Comparison of ENCODE assay signal across 19 mouse cellular contexts in the genomic region with DNA sequence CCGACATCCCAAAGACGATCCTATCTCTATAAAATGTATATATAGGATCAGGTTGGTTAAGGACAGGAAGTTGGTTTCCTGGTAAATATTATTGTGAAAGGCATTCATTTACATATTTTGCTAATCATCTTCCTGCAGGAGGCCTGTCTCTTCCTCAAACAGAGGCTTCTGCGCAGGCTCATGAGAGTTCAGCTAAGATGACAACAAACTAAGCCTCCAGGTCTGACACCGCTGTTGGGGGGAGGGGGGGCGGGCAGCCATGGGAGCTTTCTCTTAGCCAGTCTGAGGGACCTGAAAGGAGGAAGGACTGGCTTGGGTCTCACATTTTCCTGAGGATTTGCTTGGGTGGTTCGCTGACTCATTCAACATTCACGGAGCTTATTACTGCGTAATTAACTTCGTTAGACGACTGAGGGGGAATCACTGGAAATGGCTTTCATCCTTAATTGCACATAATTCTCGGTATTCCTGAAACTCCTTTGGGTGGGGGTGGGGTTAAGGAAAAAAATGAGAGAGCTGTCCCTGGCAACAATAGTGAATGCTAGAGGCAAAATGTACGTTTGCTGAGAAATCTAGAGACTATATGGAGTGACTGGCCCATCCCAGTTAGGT. TPM values are rescaled to one million over a fixed set of nuclear protein-coding genes. Genes with fewer than 3 reads are reported as not detected.
DNase-seq lines count a peak whose midpoint lies in the region; ATAC-seq and TF ChIP-seq lines count a peak whose summit lies in the region.
"Had no signal": no experiment of that assay in that cellular context is flagged by ENCODE, and none has a peak within 500 bp of the region (broad histone marks: within the 10 kb centered on the region; RNA-seq: fewer than 3 reads in every experiment).

No protein-coding gene starts in this region.

- H3K4me3 ChIP-seq in forebrain, embryonic 11.5 days (ENCODE audit: low read depth, low read length) = no peak overlapping the region
- no peak overlapping the region for H3K4me3 ChIP-seq in forebrain, embryonic 10.5 days
- H3K4me3 ChIP-seq in forebrain, postnatal 0 days (ENCODE audit: low read depth, low read length) = no peak overlapping the region
- no peak overlapping the region for H3K4me3 ChIP-seq in intestine, postnatal 0 days (ENCODE audit: low read depth, low read length)
- H3K4me3 ChIP-seq: embryonic facial prominence, embryonic 12.5 days; limb, embryonic 10.5 days; liver, embryonic 15.5 days; stomach, embryonic 15.5 days had no signal

- no peak for TF ChIP-seq CTCF in forebrain, postnatal 0 days (IDR thresholded peaks at IDR 0.05; ENCODE audit: low read depth)
- TF ChIP-seq CTCF in intestine, postnatal 0 days (IDR thresholded peaks at IDR 0.05; ENCODE audit: low read depth) = no peak

- H3K27ac ChIP-seq in forebrain, embryonic 11.5 days (ENCODE audit: low read depth, low read length) = no peak overlapping the region
- H3K27ac ChIP-seq in forebrain, embryonic 10.5 days = no peak overlapping the region
- H3K27ac ChIP-seq in forebrain, postnatal 0 days (ENCODE audit: low read depth, low read length) = no peak overlapping the region
- H3K27ac ChIP-seq in intestine, postnatal 0 days (ENCODE audit: low read depth, low read length) = no peak overlapping the region
- H3K27ac ChIP-seq: embryonic facial prominence, embryonic 12.5 days; hindbrain, postnatal 0 days; kidney, postnatal 0 days; limb, embryonic 10.5 days; liver, embryonic 15.5 days; stomach, embryonic 15.5 days had no signal

- H3K9me3 ChIP-seq in forebrain, embryonic 11.5 days (ENCODE audit: control insufficient read depth, low read length) = no peaks in the 10 kb centered on the region
- 0 out of 2 replicates have a peak, but pooled peaks cover 4% of the 10 kb centered on the region for H3K9me3 ChIP-seq in forebrain, embryonic 10.5 days
- H3K9me3 ChIP-seq in forebrain, postnatal 0 days (ENCODE audit: low read length) = no peaks in the 10 kb centered on the region
- no peaks in the 10 kb centered on the region for H3K9me3 ChIP-seq in intestine, postnatal 0 days (ENCODE audit: control insufficient read depth)
- H3K9me3 ChIP-seq: limb, embryonic 10.5 days; liver, embryonic 15.5 days; stomach, embryonic 15.5 days had no signal

- no peaks in the 10 kb centered on the region for H3K4me1 ChIP-seq in forebrain, embryonic 11.5 days (replicated peaks; ENCODE audit: control insufficient read depth, insufficient read depth, low read length)
- H3K4me1 ChIP-seq in forebrain, embryonic 10.5 days = peaks cover 16% of the 10 kb centered on the region
- no peaks in the 10 kb centered on the region for H3K4me1 ChIP-seq in forebrain, postnatal 0 days (ENCODE audit: insufficient read depth)
- no peaks in the 10 kb centered on the region for H3K4me1 ChIP-seq in intestine, postnatal 0 days (replicated peaks; ENCODE audit: control insufficient read depth, insufficient read depth, low read length)

- WGBS in forebrain, embryonic 11.5 days = 32% methylated on average over 12 of the region's 12 CpGs
- 40% methylated on average over 12 of the region's 12 CpGs for WGBS in forebrain, embryonic 10.5 days
- WGBS in forebrain, postnatal 0 days = 20% methylated on average over 12 of the region's 12 CpGs
- WGBS in intestine, postnatal 0 days = 71% methylated on average over 12 of the region's 12 CpGs

- H3K36me3 ChIP-seq in forebrain, embryonic 11.5 days (ENCODE audit: control insufficient read depth, insufficient read depth, low read length) = no peaks in the 10 kb centered on the region
- H3K36me3 ChIP-seq in forebrain, embryonic 10.5 days (replicated peaks) = no peaks in the 10 kb centered on the region
- no peaks in the 10 kb centered on the region for H3K36me3 ChIP-seq in forebrain, postnatal 0 days (ENCODE audit: insufficient read depth)
- no peaks in the 10 kb centered on the region for H3K36me3 ChIP-seq in intestine, postnatal 0 days (ENCODE audit: control insufficient read depth, insufficient read depth)
- H3K36me3 ChIP-seq: embryonic facial prominence, embryonic 12.5 days; limb, embryonic 10.5 days; liver, embryonic 15.5 days; stomach, embryonic 15.5 days had no signal

- H3K9ac ChIP-seq in forebrain, embryonic 11.5 days (ENCODE audit: low read length) = no peak overlapping the region
- no peak overlapping the region for H3K9ac ChIP-seq in forebrain, postnatal 0 days
- H3K9ac ChIP-seq in intestine, postnatal 0 days (ENCODE audit: low read depth, low read length) = no peak overlapping the region
- H3K9ac ChIP-seq: embryonic facial prominence, embryonic 12.5 days; liver, embryonic 15.5 days; stomach, embryonic 15.5 days had no signal

- ATAC-seq in forebrain, embryonic 11.5 days (replicated peaks; ENCODE audit: low FRiP score) = peak; percentile 44
- ATAC-seq in forebrain, postnatal 0 days = peak; percentile 14; the same call in 1 of the 2 replicates
- ATAC-seq in megakaryocyte progenitor cell, adult 5-6 weeks (replicated peaks; ENCODE audit: poor library complexity) = peak; percentile 73
- ATAC-seq in intestine, postnatal 0 days = no peak
- ATAC-seq: hindbrain, postnatal 0 days; midbrain, embryonic 16.5 days had no signal

- peak; percentile 61 for DNase-seq in forebrain, embryonic 11.5 days (ENCODE audit: low spot score)
- no peak for DNase-seq in forebrain, embryonic 10.5 days (ENCODE audit: extremely low spot score, low spot score)
- peak; percentile 71 for DNase-seq in MEL-GATA-1-ER (ENCODE audit: extremely low read depth, low read depth)
- DNase-seq in forebrain, postnatal 0 days = peak; percentile 16
- DNase-seq in B cell, adult 2 months = no peak
- no peak for DNase-seq in layer of hippocampus, postnatal 14 days (ENCODE audit: low spot score in 2 of 2)
- DNase-seq: cerebellum, adult 9-11 months; gastrocnemius, postnatal 14 days; layer of hippocampus, postnatal 36 days had no signal

- no peak overlapping the region for H3K4me2 ChIP-seq in forebrain, embryonic 11.5 days (ENCODE audit: low read depth, low read length, severe bottlenecking)
- H3K4me2 ChIP-seq in forebrain, postnatal 0 days (ENCODE audit: low read depth) = peak overlapping the region; percentile 14; the same call in 1 of the 2 replicates
- no peak overlapping the region for H3K4me2 ChIP-seq in intestine, postnatal 0 days (replicated peaks; ENCODE audit: low read depth)
- H3K4me2 ChIP-seq: embryonic facial prominence, embryonic 12.5 days; heart, embryonic 11.5 days; liver, embryonic 15.5 days; stomach, embryonic 15.5 days had no signal

- no peaks in the 10 kb centered on the region for H3K27me3 ChIP-seq in forebrain, embryonic 11.5 days (ENCODE audit: control insufficient read depth, insufficient read depth, low read length)
- no peaks in the 10 kb centered on the region for H3K27me3 ChIP-seq in forebrain, embryonic 10.5 days (ENCODE audit: poor library complexity, severe bottlenecking)
- no peaks in the 10 kb centered on the region for H3K27me3 ChIP-seq in forebrain, postnatal 0 days (ENCODE audit: insufficient read depth, low read length)
- no peaks in the 10 kb centered on the region for H3K27me3 ChIP-seq in intestine, postnatal 0 days (replicated peaks; ENCODE audit: control insufficient read depth, insufficient read depth, low read length)
- H3K27me3 ChIP-seq: embryonic facial prominence, embryonic 12.5 days; liver, embryonic 15.5 days; stomach, embryonic 15.5 days had no signal

RNA-seq across cellular contexts. Expression of gene Mrln, which starts 3.5 kb away (rescaled TPM):
- polyA plus RNA-seq in forebrain, embryonic 11.5 days (2014; fragmentation: Nextera tagmentation; extraction: Ambion mirVana) = 0.94 TPM in 1 of 2 replicates, not detected in the other
- 1.5 TPM in 1 of 2 replicates, not detected in the other for polyA plus RNA-seq in forebrain, embryonic 10.5 days (2016; fragmentation: Nextera tagmentation; extraction: Ambion mirVana)
- 1.00 and 5.1 TPM in 2 replicates for total RNA-seq in forebrain, postnatal 0 days (2014; rRNA removed)
- polyA plus RNA-seq in forebrain, postnatal 0 days (2015; fragmentation: Nextera tagmentation; extraction: Ambion mirVana) = 1.1 and 2.7 TPM in 2 replicates
- total RNA-seq in megakaryocyte progenitor cell, adult 5-6 weeks (2015) = not detected in 2 replicates
- not detected in 2 replicates for total RNA-seq in megakaryocyte progenitor cell, adult 5-6 weeks (2017)
- total RNA-seq in layer of hippocampus, postnatal 14 days (2021) = 1 to 10 TPM in 1 of 2 experiments, not detected in 1; 1.5 TPM
- not detected in 2 replicates for polyA plus RNA-seq in intestine, postnatal 0 days (2015; fragmentation: Nextera tagmentation; extraction: Ambion mirVana)
- polyA plus RNA-seq: midbrain, embryonic 16.5 days had no signal

RNA-seq across cellular contexts. Expression of gene Slc16a9, which starts 43.9 kb away (rescaled TPM):
- polyA plus RNA-seq in forebrain, embryonic 11.5 days (2014; fragmentation: Nextera tagmentation; extraction: Ambion mirVana) = 0.25 and 0.29 TPM in 2 replicates
- polyA plus RNA-seq in forebrain, embryonic 10.5 days (2016; fragmentation: Nextera tagmentation; extraction: Ambion mirVana) = 0.09 and 0.29 TPM in 2 replicates
- 6.1 and 6.5 TPM in 2 replicates for total RNA-seq in forebrain, postnatal 0 days (2014; rRNA removed)
- 2.5 and 2.6 TPM in 2 replicates for polyA plus RNA-seq in forebrain, postnatal 0 days (2015; fragmentation: Nextera tagmentation; extraction: Ambion mirVana)
- total RNA-seq in megakaryocyte progenitor cell, adult 5-6 weeks (2015) = 0.17 and 0.52 TPM in 2 replicates
- 0.29 and 0.81 TPM in 2 replicates for total RNA-seq in megakaryocyte progenitor cell, adult 5-6 weeks (2017)
- total RNA-seq in layer of hippocampus, postnatal 14 days (2021) = 1 to 10 TPM; 3.1 to 3.5 TPM
- polyA plus RNA-seq in intestine, postnatal 0 days (2015; fragmentation: Nextera tagmentation; extraction: Ambion mirVana) = 0.52 and 0.78 TPM in 2 replicates

Comparison
In these comparisons a context has a peak if more than half of its experiments do, and no peak if none do; other contexts are left out.
1. DNase-seq: peak in forebrain, embryonic 11.5 days (single experiment), MEL-GATA-1-ER (single experiment) and forebrain, postnatal 0 days (single experiment); none in forebrain, embryonic 10.5 days (single experiment), B cell, adult 2 months (0 of 2) and layer of hippocampus, postnatal 14 days (0 of 2).